Mouse (Mus musculus) heart, embryonic 13.5 days (tissue): ENCODE measurements around the gene Srsf3. TPM values are rescaled to one million over a fixed set of nuclear protein-coding genes. Genes with fewer than 3 reads are reported as not detected.

Experiments
- ATAC-seq: fragments of 200-750 bp; cut with Nextera tagmentation; 2 replicates; pipeline ENCODE4 v1.8.0; 2017; ENCODE audit warnings: moderate TSS enrichment; ENCODE audit not compliant: insufficient number of reproducible peaks, low FRiP score, low TSS enrichment; ENCODE audit errors: extremely low read depth
- H3K27ac ChIP-seq: fragments of 300-500 bp; sonication (generic); replicated peaks from 2 replicates; pipeline ENCODE4 v1.5.1; 2015; ENCODE audit warnings: moderate library complexity, mild to moderate bottlenecking, inconsistent platforms
- H3K27me3 ChIP-seq: fragments of 300-500 bp; sonication (generic); replicated peaks from 2 replicates; pipeline ENCODE4 v1.6.1; 2015; ENCODE audit warnings: mild to moderate bottlenecking, inconsistent platforms
- H3K36me3 ChIP-seq: fragments of 300-500 bp; sonication (generic); 2 replicates; pipeline ENCODE4 v1.6.1; 2015; ENCODE audit warnings: mild to moderate bottlenecking, inconsistent platforms
- H3K4me1 ChIP-seq: fragments of 300-500 bp; sonication (generic); 2 replicates; pipeline ENCODE4 v1.6.1; 2015; ENCODE audit warnings: inconsistent platforms
- H3K4me2 ChIP-seq: fragments of 300-500 bp; sonication (generic); 2 replicates; pipeline ENCODE4 v1.6.1; 2015; ENCODE audit warnings: inconsistent platforms, mild to moderate bottlenecking, moderate library complexity
- H3K4me3 ChIP-seq: fragments of 300-500 bp; sonication (generic); 2 replicates; pipeline ENCODE4 v1.5.1; 2015; ENCODE audit warnings: moderate library complexity, mild to moderate bottlenecking, inconsistent platforms
- H3K9ac ChIP-seq: fragments of 300-500 bp; sonication (generic); 2 replicates; pipeline ENCODE4 v1.6.1; 2015; ENCODE audit warnings: inconsistent platforms, mild to moderate bottlenecking, moderate library complexity
- H3K9me3 ChIP-seq: fragments of 300-500 bp; sonication (generic); 2 replicates; pipeline ENCODE4 v1.6.1; 2016; ENCODE audit warnings: inconsistent platforms
- WGBS: fragments of 180-500 bp; shearing (Covaris S2); methylation state at CpG from one replicate; pipeline ENCODE4 v1.1.7; 2015; ENCODE audit warnings: mixed read lengths; 5-methylcytosine and 5-hydroxymethylcytosine counted together
- polyA plus RNA-seq: library from polyadenylated mRNA; unstranded; fragments of >200 nt; fragmentation: Nextera tagmentation; extraction: Ambion mirVana; gene quantifications from 2 replicates; pipeline ENCODE4 v1.2.1, GENCODE M21; 2015

The Srsf3 gene
- polyA plus RNA-seq, 1 experiment from 2014 or later, result 321 TPM

- peaks cover 41% of the 10 kb centered on the region for H3K4me1 ChIP-seq
- H3K9me3 ChIP-seq, result no peaks in the 10 kb centered on the region
- H3K9ac ChIP-seq, result peak overlapping the region; percentile 63; the same call in 1 of the 2 replicates
- peaks cover 29% of the 10 kb centered on the region for H3K27me3 ChIP-seq
- 7% methylated on average over 23 of the region's 23 CpGs for WGBS
- no peak overlapping the region for H3K27ac ChIP-seq
- no peak for ATAC-seq
- H3K36me3 ChIP-seq, result no peaks in the 10 kb centered on the region
- H3K4me3 ChIP-seq, result peak overlapping the region; percentile 22
- H3K4me2 ChIP-seq, result peak overlapping the region; percentile 55
These were observed 48.6 kb downstream of the Srsf3 start for GRCm38 (mm10) chr17:29080758-29081617.

DNA sequence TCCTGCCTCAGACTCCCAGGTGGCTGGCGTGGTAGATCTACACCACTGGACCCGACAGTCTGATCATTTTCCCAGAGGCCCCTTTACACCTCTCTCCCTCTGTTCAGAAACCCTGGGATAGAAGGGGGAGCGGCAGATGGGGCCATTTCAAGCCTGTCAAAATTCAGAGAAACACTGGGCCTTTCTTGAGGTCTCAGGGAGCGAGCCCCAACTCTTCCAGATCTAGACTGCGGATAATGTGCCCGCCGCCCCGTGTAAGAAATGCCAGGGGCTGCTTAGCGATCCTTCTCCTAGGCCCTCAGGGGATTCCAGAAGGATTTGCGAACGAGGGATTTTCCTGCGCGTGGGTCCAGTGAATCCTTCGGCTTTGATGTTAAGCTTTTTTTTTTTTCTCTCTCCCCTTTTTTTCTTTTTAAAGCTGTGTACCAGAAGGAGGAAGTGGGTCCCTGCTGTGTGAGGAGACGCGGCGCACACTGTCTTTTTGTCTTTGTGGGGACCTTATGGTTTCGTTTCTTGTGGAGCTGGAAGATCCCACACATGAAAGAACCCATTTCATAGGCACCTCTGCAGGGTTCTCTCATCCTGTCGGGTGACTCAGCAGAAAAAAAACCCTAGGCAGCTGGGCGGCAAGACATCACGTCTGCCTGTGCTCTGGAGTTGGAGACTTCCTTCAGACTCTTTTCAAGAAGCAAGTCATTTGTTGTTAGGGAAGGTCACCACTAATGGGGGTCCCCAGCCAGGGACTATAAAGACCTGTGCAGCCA is 49.4 kb downstream of the Srsf3 start:
- peaks cover 29% of the 10 kb centered on the region for H3K27me3 ChIP-seq
- H3K4me3 ChIP-seq, result peak overlapping the region; percentile 22
- H3K4me1 ChIP-seq, result peaks cover 41% of the 10 kb centered on the region
- WGBS, result 21% methylated on average over 21 of the region's 21 CpGs
- no peaks in the 10 kb centered on the region for H3K36me3 ChIP-seq
- H3K9me3 ChIP-seq, result no peaks in the 10 kb centered on the region
- H3K4me2 ChIP-seq, result peak overlapping the region; percentile 55
- no peak overlapping the region for H3K27ac ChIP-seq
- no peak for ATAC-seq
- H3K9ac ChIP-seq, result peak overlapping the region; percentile 63

- H3K4me2 ChIP-seq, result no peak overlapping the region
- H3K9me3 ChIP-seq, result no peaks in the 10 kb centered on the region
- H3K4me3 ChIP-seq, result no peak overlapping the region
- H3K27ac ChIP-seq, result no peak overlapping the region
- H3K4me1 ChIP-seq, result peaks cover 28% of the 10 kb centered on the region
- H3K9ac ChIP-seq, result no peak overlapping the region
- H3K27me3 ChIP-seq, result peaks cover 29% of the 10 kb centered on the region
- ATAC-seq, result no peak
- 88% methylated on average over 8 of the region's 8 CpGs for WGBS
- no peaks in the 10 kb centered on the region for H3K36me3 ChIP-seq
These were observed 51.2 kb downstream of the Srsf3 start for GRCm38 (mm10) chr17:29083586-29083985.

DNA sequence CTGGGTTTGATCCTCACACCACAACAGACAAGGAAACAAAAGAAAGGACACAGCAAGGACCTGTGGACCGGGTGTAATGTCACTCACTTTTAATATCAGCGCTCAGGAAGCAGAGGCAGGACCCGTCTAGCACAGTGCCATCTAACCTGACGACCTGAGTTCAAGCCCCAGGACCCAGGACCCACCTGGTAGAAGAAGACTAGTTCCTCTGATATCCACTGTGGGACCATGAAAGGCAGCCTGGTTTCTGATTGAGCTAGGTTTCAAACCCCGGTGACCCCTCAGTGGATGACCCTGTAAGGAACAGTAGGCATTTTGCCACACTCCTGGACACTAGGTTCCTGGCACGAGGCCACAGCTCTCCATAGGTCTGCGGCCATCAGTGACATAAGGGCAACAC is 52.2 kb downstream of the Srsf3 start:
- ATAC-seq, result no peak
- H3K9me3 ChIP-seq, result no peaks in the 10 kb centered on the region
- no peak overlapping the region for H3K4me2 ChIP-seq
- peaks cover 26% of the 10 kb centered on the region for H3K27me3 ChIP-seq
- no peak overlapping the region for H3K9ac ChIP-seq
- peaks cover 18% of the 10 kb centered on the region for H3K4me1 ChIP-seq
- H3K27ac ChIP-seq, result no peak overlapping the region
- H3K36me3 ChIP-seq, result no peaks in the 10 kb centered on the region
- no peak overlapping the region for H3K4me3 ChIP-seq
- WGBS, result 87% methylated on average over 7 of the region's 7 CpGs

GRCm38 (mm10) chr17:29085266-29085665 is 52.8 kb downstream of the Srsf3 start:
- 73% methylated on average over 10 of the region's 10 CpGs for WGBS
- Histone ChIP-seq H3K9me3 (no peaks in the 10 kb centered on the region), H3K4me1 (peaks cover 18% of the 10 kb centered on the region), H3K36me3 (no peaks in the 10 kb centered on the region), H3K4me2 (no peak overlapping the region), H3K9ac (no peak overlapping the region), H3K27me3 (peaks cover 25% of the 10 kb centered on the region), H3K27ac (no peak overlapping the region), H3K4me3 (no peak overlapping the region)
- ATAC-seq, result no peak

- Histone ChIP-seq H3K4me3 (no peak overlapping the region), H3K4me1 (peaks cover 3% of the 10 kb centered on the region), H3K4me2 (no peak overlapping the region), H3K36me3 (no peaks in the 10 kb centered on the region), H3K27ac (no peak overlapping the region), H3K9ac (no peak overlapping the region), H3K27me3 (peaks cover 17% of the 10 kb centered on the region), H3K9me3 (no peaks in the 10 kb centered on the region)
- WGBS, result 75% methylated on average over 4 of the region's 4 CpGs
- no peak for ATAC-seq
These were observed 54.5 kb downstream of the Srsf3 start for GRCm38 (mm10) chr17:29086916-29087315.

- Histone ChIP-seq H3K4me2 (no peak within 1 kb of the TSS), H3K9ac (0 out of 2 replicates have a peak within 1 kb of the TSS, but pooled peaks have one; percentile 14)
- WGBS, result 71% methylated on average over 3 of the region's 3 CpGs
These were observed 58.3 kb downstream of the Srsf3 start, which contains the start of gene Cdkn1a for GRCm38 (mm10) chr17:29090776-29091175. Cdkn1a (plus strand) TSS chr17:29090976.

DNA sequence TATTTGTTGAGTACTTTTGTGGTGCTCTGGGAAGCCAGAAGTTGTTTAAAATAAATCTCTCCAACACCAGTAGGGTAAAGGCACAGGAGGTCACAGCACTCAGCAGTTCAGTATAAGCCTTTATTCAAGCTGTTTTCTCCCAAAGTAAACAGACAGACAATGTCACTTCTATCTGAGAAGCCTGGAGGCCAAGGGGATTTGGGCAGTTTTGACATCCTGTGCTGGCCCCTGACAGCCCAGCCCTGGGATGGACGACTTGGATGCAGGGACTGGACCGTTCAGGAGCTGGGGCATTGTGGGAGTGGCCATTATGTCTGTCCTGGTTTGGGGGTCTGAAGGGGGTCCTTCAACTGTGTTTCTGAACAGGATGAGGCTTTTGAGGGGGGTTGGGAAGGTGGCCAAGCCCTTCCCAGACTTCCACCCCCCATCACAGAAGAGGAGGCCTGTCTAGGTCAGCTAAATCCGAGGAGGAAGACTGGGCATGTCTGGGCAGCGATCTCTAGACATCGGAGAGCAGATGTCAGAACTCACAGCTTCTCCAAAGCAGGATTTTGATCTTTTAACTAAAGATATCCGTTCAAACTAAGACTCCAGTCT is 59.0 kb downstream of the Srsf3 start:
- H3K4me1 ChIP-seq, result peaks cover 20% of the 10 kb centered on the region
- no peak for ATAC-seq
- H3K4me3 ChIP-seq, result no peak overlapping the region
- H3K9ac ChIP-seq, result 0 out of 2 replicates have a peak overlapping the region, but pooled peaks have one; percentile 14
- H3K4me2 ChIP-seq, result no peak overlapping the region
- 46% methylated on average over 6 of the region's 6 CpGs for WGBS
- H3K27ac ChIP-seq, result no peak overlapping the region
- H3K27me3 ChIP-seq, result peaks cover 25% of the 10 kb centered on the region
- H3K36me3 ChIP-seq, result no peaks in the 10 kb centered on the region
- no peaks in the 10 kb centered on the region for H3K9me3 ChIP-seq

More at GRCm38 (mm10) chr17:29090776-29091175, 58.3 kb downstream of the Srsf3 start, which contains the start of gene Cdkn1a:
- ATAC-seq, result no peak
- H3K27ac ChIP-seq, result no peak within 1 kb of the TSS
- peaks cover 25% of the 10 kb centered on the region for H3K27me3 ChIP-seq
- no peaks in the 10 kb centered on the region for H3K9me3 ChIP-seq
- H3K4me3 ChIP-seq, result no peak within 1 kb of the TSS
- peaks cover 19% of the 10 kb centered on the region for H3K4me1 ChIP-seq
- no peaks in the 10 kb centered on the region for H3K36me3 ChIP-seq

- 52% methylated on average over 5 of the region's 5 CpGs for WGBS
- no peaks in the 10 kb centered on the region for H3K36me3 ChIP-seq
- H3K9me3 ChIP-seq, result no peaks in the 10 kb centered on the region
- H3K4me2 ChIP-seq, result no peak overlapping the region
- peaks cover 30% of the 10 kb centered on the region for H3K27me3 ChIP-seq
- H3K9ac ChIP-seq, result no peak overlapping the region
- H3K4me1 ChIP-seq, result peaks cover 20% of the 10 kb centered on the region
- no peak overlapping the region for H3K27ac ChIP-seq
- no peak overlapping the region for H3K4me3 ChIP-seq
- no peak for ATAC-seq
These were observed 60.1 kb downstream of the Srsf3 start for GRCm38 (mm10) chr17:29092497-29092896.
